Mouse (Mus musculus) neutrophil, adult 5-6 weeks (primary cell): ENCODE results near the gene Olfr745. TPM values are rescaled to one million over a fixed set of nuclear protein-coding genes. Genes with fewer than 3 reads are reported as not detected.

Experiments
- ATAC-seq: fragments of 151-379, 151-347 bp; 2 replicates; pipeline ENCODE4 v1.8.0; 2017; ENCODE audit warnings: mild to moderate bottlenecking, moderate TSS enrichment; ENCODE audit not compliant: insufficient number of reproducible peaks, poor library complexity, low FRiP score, severe bottlenecking; ENCODE audit errors: extremely low read depth
- total RNA-seq: library from RNA; stranded (forward); fragments of 200-1000 nt; gene quantifications from 2 replicates; pipeline ENCODE4 v1.2.3, GENCODE M21; 2017

Gene Olfr745
- total RNA-seq, result not detected in 2 replicates

DNA sequence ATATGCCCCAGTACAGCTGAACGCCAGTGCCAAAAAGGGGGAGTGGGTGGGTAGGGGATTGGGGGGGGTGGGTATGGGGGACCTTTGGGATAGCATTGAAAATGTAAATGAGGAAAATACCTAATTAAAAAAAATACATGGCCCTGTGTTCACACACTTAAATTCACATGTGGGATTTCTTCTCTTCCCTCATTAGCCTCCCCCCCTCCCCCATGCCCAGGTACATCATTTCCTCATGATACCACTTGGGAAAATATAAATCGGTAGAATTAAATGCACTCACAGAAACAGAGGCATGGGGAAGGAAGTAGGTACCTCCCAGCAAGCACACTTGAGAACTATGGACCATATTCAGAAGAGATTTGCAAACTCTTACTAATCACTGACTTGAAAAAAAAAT lies at the start of gene Olfr745:
Olfr745 (plus strand) TSS at position 301 of the 400 bp plus-strand sequence.
- no peak for ATAC-seq

DNA sequence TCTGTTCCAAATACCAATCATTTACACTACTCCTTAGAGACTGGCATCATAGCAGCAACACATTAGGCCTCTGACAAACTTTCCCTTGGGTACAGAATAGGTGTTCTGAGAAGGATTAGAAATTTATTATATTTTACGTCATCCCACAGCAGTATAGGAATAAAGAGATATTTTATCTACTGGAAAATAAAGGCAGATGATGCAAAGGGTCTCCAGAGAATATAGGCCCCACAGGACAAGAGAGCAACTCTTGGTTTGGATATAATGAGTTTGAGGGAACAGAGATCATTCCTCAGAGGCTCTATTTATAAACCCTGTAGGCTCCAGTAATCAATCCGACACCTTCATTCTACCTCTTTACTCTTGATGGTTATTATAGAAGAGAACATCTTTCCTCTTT lies 24.6 kb upstream of the Olfr745 start, which contains the start of gene Olfr744:
Olfr744 (plus strand) TSS at position 301 of the 400 bp plus-strand sequence.
- no peak for ATAC-seq

DNA sequence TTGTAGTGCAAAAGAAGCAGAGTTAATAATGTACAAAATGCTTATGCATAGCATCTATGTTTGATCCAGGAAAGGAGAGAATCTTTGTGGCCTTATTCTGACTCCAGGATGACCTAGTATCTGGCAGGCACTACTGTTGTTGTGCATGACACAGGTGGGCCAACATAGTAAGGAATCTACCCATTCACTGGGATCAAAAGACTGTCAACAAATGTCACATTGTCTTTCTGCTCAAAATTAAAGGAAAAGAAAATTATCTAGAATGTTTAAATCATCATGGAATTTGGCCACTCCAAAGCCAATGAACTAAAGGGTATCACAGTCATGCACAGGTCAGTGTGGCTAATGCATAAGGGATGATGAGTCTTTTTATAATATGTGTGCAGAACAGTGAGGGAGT lies 7.6 kb downstream of the Olfr745 start, which contains the start of gene Olfr746:
Olfr746 (plus strand) TSS at position 301 of the 400 bp plus-strand sequence.
- no peak for ATAC-seq

DNA sequence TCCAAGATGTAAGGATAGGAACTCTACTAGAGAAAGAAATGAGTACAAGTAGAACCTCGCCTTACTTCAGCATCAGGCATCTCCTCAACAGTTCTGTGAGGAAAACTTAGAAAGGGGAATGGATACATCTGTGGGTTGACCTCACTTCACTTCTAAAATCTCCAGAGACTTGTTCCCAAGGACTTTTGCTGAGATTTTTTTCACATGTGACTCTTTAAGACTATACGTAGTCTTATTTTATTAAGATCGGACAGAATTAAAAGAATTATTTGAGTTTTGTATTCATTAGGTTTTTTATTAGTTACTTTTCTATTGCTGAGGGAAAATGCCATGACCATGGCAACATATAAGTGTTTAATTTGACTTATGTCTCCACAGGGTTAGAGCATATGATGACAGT lies 53.9 kb downstream of the Olfr745 start, which contains the start of gene Olfr747:
Olfr747 (minus strand) TSS at position 101 of the 400 bp plus-strand sequence.
- no peak for ATAC-seq

Other genes starting within 250 kb of the Olfr745 start
- gene Olfr738, start 231.8 kb upstream of the Olfr745 start, total RNA-seq, result not detected in 2 replicates
- gene Olfr739, start 220.8 kb upstream of the Olfr745 start, total RNA-seq, result not detected in 2 replicates
- gene Olfr740, start 193.8 kb upstream of the Olfr745 start, total RNA-seq, result 0.23 TPM in 1 of 2 replicates, not detected in the other
- 0.81 TPM in 1 of 2 replicates, not detected in the other for gene Olfr741, start 166.7 kb upstream of the Olfr745 start, total RNA-seq
- not detected in 2 replicates for gene Olfr742, start 135.8 kb upstream of the Olfr745 start, total RNA-seq
- gene Olfr743, start 117.5 kb upstream of the Olfr745 start, total RNA-seq, result not detected in 2 replicates
- 0.25 TPM in 1 of 2 replicates, not detected in the other for gene Olfr744, start 24.5 kb upstream of the Olfr745 start, total RNA-seq
- gene Olfr746, start 7.7 kb downstream of the Olfr745 start, total RNA-seq, result not detected in 2 replicates
- not detected in 2 replicates for gene Olfr747, start 53.8 kb downstream of the Olfr745 start, total RNA-seq
- gene Olfr748, start 68.0 kb downstream of the Olfr745 start, total RNA-seq, result not detected in 2 replicates
- gene Olfr749, start 105.7 kb downstream of the Olfr745 start, total RNA-seq, result not detected in 2 replicates
- 60.6 and 73.4 TPM in 2 replicates for gene Ttc5, start 146.1 kb downstream of the Olfr745 start, total RNA-seq
- gene Ccnb1ip1, start 168.3 kb downstream of the Olfr745 start, total RNA-seq, result not detected in 2 replicates
- gene Parp2, start 168.5 kb downstream of the Olfr745 start, total RNA-seq, result 79.5 and 95.5 TPM in 2 replicates
- gene Tep1, start 231.2 kb downstream of the Olfr745 start, total RNA-seq, result 36.1 and 41.5 TPM in 2 replicates